Mouse (Mus musculus) c-Kit-positive CD71-negative TER-119-negative erythroid progenitor cells, embryonic 14.5 days (primary cell): ENCODE measurements around the gene Il4ra.

Experiments used
- DNase-seq: peaks from one replicate; pipeline ENCODE4 v3.0.0-alpha.2; 2013; ENCODE audit warnings: low read depth

Il4ra gene

GRCm38 (mm10) chr7:125551766-125552709 lies at the start of gene Il4ra:
Gene Il4ra (plus strand): TSS chr7:125552120.
- DNase-seq: peak; percentile 72

DNA sequence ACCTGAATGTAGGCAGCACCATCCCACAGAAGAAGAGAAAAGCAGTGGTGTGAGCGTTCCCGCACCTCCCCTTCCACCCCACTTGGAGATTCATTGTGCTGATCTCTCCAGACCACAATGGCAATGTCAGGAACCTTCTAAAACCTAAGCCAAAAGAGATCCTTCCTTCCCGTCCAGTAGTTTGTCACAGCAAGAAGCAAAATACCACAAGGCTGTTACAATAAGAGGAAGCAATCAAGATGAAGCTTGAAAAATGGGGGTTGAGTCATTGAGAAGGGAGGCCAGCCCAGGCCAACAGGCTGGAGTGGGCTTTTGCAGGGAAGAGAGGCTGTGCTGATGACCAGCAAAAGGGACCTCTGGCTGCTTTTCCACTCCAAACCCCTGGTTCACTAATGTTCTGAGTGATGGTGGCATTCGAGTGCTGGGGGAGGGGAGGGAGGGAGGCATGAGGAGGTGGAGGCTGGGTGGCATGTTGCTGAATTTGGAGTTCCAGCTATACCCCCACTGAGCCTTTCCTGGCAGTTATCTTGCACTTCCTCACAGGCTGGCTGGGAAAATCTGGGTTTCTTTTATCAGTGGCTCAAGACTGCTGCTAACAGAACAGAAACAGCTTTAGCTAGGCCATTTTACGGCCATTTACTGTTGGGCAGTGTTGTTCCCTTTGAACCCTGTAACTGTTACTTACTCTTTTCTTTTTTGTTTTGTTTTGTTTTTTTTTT lies 48.4 kb upstream of the Il4ra start:
- no peak for DNase-seq

DNA sequence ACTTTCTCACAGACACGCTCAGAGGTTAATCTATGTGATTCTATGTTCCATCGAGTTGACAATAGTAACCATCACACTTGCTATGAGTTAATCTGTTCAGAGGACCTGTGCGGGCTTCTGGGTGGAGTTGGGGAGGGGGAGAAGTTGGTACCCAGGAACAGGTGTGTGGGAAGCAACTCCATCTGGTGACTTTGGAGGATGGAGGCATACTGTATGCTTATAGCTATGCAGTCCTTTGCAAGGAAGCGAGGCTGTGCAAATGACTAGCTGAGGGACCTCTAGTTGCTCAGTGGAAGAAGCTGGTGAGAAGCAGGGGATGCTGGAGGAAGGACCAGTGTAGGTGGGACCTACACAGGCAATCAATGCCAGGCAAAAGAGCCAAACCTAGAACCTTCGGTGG lies 47.3 kb upstream of the Il4ra start:
- DNase-seq: no peak

- no peak for DNase-seq
These were observed 46.4 kb upstream of the Il4ra start for GRCm38 (mm10) chr7:125505568-125505967.

DNA sequence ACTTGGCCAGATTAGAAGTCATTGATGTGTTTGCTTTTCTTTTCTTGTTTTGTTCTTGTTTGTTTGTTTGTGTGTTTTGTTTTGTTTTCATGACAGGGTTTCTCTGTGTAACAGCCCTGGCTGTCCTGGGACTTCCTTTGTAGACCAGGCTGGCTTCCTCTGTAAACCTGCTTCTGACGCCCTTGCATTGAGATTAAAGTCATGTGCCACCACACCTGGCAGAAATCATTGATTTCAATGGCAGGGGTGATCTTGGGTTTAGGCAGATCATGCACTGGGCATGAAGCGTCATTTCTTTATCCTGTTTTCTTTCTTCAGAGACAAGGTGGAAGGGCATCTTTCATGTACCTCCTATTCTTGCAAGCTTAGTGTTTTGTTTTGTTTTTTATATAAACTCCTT lies 44.6 kb upstream of the Il4ra start:
- DNase-seq: no peak

DNA sequence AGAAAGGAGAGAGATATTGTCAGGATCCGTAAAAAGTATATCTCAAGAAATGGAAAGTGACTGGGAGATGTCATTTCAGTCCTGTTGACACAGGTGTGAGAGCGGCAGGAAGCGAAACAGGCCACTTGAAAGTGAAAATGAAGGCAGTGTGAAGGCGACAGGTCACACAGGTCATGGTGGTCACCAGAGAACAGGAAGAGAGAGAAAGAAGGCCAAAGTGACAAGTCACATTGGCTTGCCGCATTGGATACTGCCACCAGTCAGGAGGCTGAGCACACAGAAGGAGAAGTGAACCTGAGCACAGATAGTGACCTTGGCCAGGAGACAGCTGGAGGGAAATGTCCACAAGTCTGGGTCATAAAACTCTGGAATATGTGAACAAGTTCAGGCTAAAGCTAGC lies 40.5 kb upstream of the Il4ra start:
- no peak for DNase-seq

- DNase-seq: no peak
These were observed 40.1 kb upstream of the Il4ra start for GRCm38 (mm10) chr7:125511852-125512251.

DNA sequence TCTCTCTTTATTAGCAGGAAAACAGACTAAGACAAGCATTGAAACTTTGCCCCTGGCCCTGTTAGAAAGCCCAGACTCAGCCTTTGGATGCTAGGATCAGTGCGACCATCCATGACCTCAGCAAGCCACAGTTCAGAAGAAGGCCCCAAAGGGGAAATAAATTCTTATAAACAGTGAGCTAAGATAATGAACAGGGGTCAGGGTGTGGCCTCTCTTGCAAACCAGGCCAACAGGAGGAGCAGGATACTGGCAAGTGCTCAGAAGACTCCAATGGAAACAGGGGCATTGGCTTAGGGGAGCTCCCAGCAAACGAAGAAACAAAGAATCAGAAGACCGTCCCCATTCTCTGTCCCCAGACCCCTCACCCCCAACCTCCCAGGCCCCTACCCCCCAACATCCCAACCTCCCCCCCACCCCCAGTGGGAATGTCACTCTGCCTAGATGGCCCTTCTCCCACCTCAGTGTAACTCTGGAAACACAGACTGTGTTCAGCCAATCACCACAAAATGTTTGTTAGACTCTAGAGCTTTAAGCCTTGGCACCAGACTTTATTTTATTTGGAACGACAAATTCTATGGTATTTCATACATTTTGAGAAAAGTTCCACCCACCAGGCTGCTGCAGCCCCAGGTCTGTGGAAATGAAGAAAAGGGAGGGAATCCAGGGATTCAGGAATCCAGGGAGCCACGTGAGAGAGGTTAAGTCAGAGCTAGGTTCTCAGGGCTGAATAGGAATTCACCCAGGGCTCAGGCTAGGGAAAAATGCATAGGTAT lies 36.7 kb upstream of the Il4ra start:
- DNase-seq: no peak

DNA sequence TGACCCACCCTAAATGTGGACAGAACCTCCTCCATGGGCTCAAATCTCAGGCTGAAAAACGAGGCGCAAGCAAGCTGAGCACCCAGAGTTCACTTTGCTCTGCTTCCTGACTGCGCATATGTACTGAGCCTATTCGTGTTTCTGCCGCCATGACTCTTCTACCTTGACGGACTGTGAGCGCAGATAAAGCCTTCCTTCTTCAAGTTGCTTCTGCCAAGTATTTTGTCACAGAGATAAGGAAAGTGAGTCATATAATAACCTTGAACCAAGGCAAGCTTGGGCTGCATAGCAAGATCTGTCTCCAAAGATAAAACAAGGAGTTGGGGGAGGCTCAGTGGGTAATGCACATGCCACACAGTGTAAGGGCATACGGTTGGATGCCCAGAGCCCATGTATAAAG lies 35.2 kb upstream of the Il4ra start:
- no peak for DNase-seq

DNA sequence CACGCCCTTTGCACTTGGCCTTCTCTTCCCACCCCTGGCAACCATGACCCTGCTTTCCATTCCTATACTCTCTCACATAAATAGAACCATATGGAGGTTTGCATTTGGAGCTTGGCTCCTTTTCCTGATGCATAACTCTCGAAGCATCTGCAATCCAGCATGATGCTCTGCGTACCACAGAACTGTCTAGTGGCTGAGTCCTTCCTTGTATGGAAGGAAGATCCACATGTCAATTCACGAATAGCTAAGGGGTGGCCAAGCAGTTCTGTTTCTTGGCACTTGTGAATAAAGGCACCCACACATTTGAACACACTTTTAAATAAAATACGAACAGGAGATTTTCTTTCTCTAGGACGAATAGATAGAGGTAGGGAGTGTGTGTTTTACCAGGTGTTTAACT lies 34.5 kb upstream of the Il4ra start:
- no peak for DNase-seq

GRCm38 (mm10) chr7:125519715-125520114 lies 32.2 kb upstream of the Il4ra start:
- DNase-seq: no peak

GRCm38 (mm10) chr7:125523051-125523450 lies 28.9 kb upstream of the Il4ra start:
- DNase-seq: no peak

DNA sequence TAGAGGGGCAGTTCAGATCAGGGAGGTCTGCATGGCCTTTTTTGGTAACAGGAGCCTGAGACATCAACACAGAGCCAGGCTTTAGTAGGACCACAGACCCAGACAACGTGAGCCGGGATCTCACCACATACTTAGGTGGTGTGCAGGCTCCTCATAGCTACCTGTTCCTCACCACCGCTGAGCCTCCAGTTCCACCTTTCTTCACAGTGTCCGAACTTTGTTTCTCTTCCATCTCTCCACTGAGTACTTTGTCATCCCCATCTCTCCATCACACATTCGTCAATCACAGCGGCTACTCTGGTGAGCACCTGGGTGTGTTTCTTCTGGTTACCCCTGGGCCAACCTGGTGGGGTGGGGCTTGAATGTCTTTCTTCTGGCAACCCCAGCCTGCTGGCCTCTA lies 24.7 kb upstream of the Il4ra start:
- no peak for DNase-seq

GRCm38 (mm10) chr7:125527901-125528580 lies 23.9 kb upstream of the Il4ra start:
- no peak for DNase-seq

GRCm38 (mm10) chr7:125539351-125539750 lies 12.6 kb upstream of the Il4ra start:
- DNase-seq: no peak

DNA sequence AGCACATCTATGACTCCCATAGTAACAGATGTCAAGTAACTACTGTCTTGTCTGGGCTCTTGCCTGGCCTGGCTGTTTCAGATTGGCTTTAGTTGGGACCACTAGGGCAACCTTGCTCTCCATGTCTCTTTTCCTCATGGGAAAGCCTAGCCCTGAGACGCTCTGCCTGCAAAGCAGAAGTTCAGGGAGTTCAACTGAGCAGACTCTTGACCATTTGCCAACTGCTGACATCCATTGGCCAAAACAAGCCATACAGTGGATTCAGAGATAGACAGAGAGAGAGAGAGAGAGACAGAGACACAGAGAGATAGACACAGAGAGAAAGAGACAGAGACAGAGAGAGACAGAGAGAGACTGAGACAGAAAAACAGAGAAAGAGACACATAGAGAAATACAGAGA lies 10.9 kb upstream of the Il4ra start:
- no peak for DNase-seq

DNA sequence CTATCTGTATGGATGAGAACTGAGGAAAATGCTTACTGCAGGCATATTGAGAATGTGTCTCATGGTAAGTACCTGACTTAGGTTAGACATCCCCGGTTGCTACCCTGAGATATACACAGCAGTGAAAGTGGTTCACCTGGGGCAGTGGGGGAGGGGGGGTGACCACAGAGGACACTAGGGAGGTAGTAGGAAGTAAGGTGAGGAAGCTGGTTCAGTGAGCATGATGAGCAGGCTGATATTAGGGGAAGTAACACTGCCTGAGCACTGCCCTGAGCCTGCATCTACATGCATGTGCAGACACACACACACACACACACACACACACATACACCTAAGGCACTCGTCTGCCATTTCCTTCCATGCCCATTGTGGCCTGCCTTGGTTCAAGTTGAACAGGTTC lies 10.1 kb upstream of the Il4ra start:
- DNase-seq: no peak

- DNase-seq: no peak
These were observed 9.4 kb upstream of the Il4ra start for GRCm38 (mm10) chr7:125542335-125543050.

DNA sequence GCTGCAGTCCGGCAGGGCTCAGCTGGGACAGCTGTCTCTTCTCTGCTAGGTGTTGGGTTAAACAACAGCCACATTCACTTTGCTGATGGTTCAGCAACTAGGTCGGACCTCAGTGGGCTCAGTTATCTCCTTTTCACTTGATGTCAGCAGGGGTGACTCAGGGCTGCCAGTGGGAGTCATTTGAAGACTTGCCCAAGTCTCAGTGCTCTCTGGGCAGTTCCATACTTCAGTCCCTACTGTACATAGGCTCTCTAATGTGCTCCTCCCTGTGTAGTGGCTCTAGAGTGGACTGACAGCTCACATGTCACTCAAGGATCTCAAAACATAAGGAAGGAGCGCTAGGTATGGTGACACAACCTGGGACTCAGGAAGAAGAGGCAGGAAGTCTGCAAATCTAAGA lies 8.4 kb upstream of the Il4ra start:
- no peak for DNase-seq

GRCm38 (mm10) chr7:125545331-125545730 lies 6.6 kb upstream of the Il4ra start:
- DNase-seq: no peak

GRCm38 (mm10) chr7:125546727-125547126 lies 5.2 kb upstream of the Il4ra start:
- no peak for DNase-seq
